ENCODE assay signal across 8 mouse cellular contexts in genomic region chr7:139472865-139473549, GRCm38 (mm10).
A peak's percentile ranks its signal among the peaks of the same experiment; 100 is the strongest.
DNase-seq lines count a peak whose midpoint lies in the region; ATAC-seq and TF ChIP-seq lines count a peak whose summit lies in the region.

No protein-coding gene starts in this region.

- H3K9me3 ChIP-seq in embryonic facial prominence, embryonic 12.5 days = no peaks in the 10 kb centered on the region
- H3K9me3 ChIP-seq in heart, embryonic 10.5 days = no peaks in the 10 kb centered on the region
- no peaks in the 10 kb centered on the region for H3K9me3 ChIP-seq in kidney, embryonic 14.5 days (ENCODE audit: control insufficient read depth, low read length)
- no peaks in the 10 kb centered on the region for H3K9me3 ChIP-seq in limb, embryonic 15.5 days

- H3K9ac ChIP-seq in embryonic facial prominence, embryonic 12.5 days = no peak overlapping the region
- no peak overlapping the region for H3K9ac ChIP-seq in kidney, embryonic 14.5 days (ENCODE audit: low read depth, low read length)
- no peak overlapping the region for H3K9ac ChIP-seq in limb, embryonic 15.5 days

- H3K4me3 ChIP-seq in embryonic facial prominence, embryonic 12.5 days = no peak overlapping the region
- no peak overlapping the region for H3K4me3 ChIP-seq in heart, embryonic 10.5 days
- H3K4me3 ChIP-seq in kidney, embryonic 14.5 days (ENCODE audit: low read length) = no peak overlapping the region
- H3K4me3 ChIP-seq in limb, embryonic 15.5 days = no peak overlapping the region
- no peak overlapping the region for H3K4me3 ChIP-seq in myocyte

- 31% methylated on average over 7 of the region's 7 CpGs for WGBS in embryonic facial prominence, embryonic 12.5 days
- 23% methylated on average over 7 of the region's 7 CpGs for WGBS in heart, embryonic 10.5 days
- WGBS in kidney, embryonic 14.5 days = 28% methylated on average over 7 of the region's 7 CpGs
- 26% methylated on average over 7 of the region's 7 CpGs for WGBS in limb, embryonic 15.5 days

- peaks cover 10% of the 10 kb centered on the region for H3K4me1 ChIP-seq in embryonic facial prominence, embryonic 12.5 days
- peaks cover 56% of the 10 kb centered on the region for H3K4me1 ChIP-seq in heart, embryonic 10.5 days
- peaks cover 15% of the 10 kb centered on the region for H3K4me1 ChIP-seq in kidney, embryonic 14.5 days (ENCODE audit: control insufficient read depth, insufficient read depth, low read length)
- H3K4me1 ChIP-seq in limb, embryonic 15.5 days = peaks cover 22% of the 10 kb centered on the region

- H3K27me3 ChIP-seq in embryonic facial prominence, embryonic 12.5 days = no peaks in the 10 kb centered on the region
- H3K27me3 ChIP-seq in heart, embryonic 10.5 days (ENCODE audit: insufficient read depth, poor library complexity, severe bottlenecking) = no peaks in the 10 kb centered on the region
- H3K27me3 ChIP-seq in kidney, embryonic 14.5 days (ENCODE audit: control insufficient read depth, insufficient read depth, low read length) = no peaks in the 10 kb centered on the region
- H3K27me3 ChIP-seq in limb, embryonic 15.5 days = no peaks in the 10 kb centered on the region
- H3K27me3 ChIP-seq in myocyte (ENCODE audit: control insufficient read depth, insufficient read depth, insufficient read length) = no peaks in the 10 kb centered on the region

- no peak overlapping the region for H3K4me2 ChIP-seq in embryonic facial prominence, embryonic 12.5 days (replicated peaks)
- no peak overlapping the region for H3K4me2 ChIP-seq in kidney, embryonic 14.5 days (replicated peaks; ENCODE audit: low read depth, low read length)
- H3K4me2 ChIP-seq in limb, embryonic 15.5 days = no peak overlapping the region
- H3K4me2 ChIP-seq in myocyte (ENCODE audit: low read depth) = no peak overlapping the region

- 0 out of 2 replicates have a peak overlapping the region, but pooled peaks have one; percentile 11 for H3K27ac ChIP-seq in embryonic facial prominence, embryonic 12.5 days
- peak overlapping the region; percentile 79 for H3K27ac ChIP-seq in heart, embryonic 10.5 days
- peak overlapping the region; percentile 30; the same call in 1 of the 2 replicates for H3K27ac ChIP-seq in kidney, embryonic 14.5 days (ENCODE audit: low read depth, low read length)
- H3K27ac ChIP-seq in limb, embryonic 15.5 days = peak overlapping the region; percentile 59; the same call in 1 of the 2 replicates

- H3K79me2 ChIP-seq in myocyte (ENCODE audit: control insufficient read depth, insufficient read depth) = peaks cover 21% of the 10 kb centered on the region

- no peak for TF ChIP-seq POLR2A in myocyte (IDR thresholded peaks at IDR 0.05; ENCODE audit: insufficient read length, low read depth)

- peak; percentile 66 for DNase-seq in 3134 (ENCODE audit: extremely low read depth, insufficient read length, low spot score)
- DNase-seq in adrenal gland, postnatal 25 days = peak; percentile 84
- DNase-seq in heart, embryonic 10.5 days (ENCODE audit: low spot score) = peak; percentile 94
- peak; percentile 53 to 80 for DNase-seq in spleen, postnatal 4 days (ENCODE audit: low spot score in 2 of 2)

- H3ac ChIP-seq in myocyte (ENCODE audit: control insufficient read depth, insufficient read length) = no peak overlapping the region

- H3K36me3 ChIP-seq in embryonic facial prominence, embryonic 12.5 days = no peaks in the 10 kb centered on the region
- peaks cover 2% of the 10 kb centered on the region for H3K36me3 ChIP-seq in heart, embryonic 10.5 days
- no peaks in the 10 kb centered on the region for H3K36me3 ChIP-seq in kidney, embryonic 14.5 days (ENCODE audit: control insufficient read depth, insufficient read depth, low read length)
- no peaks in the 10 kb centered on the region for H3K36me3 ChIP-seq in limb, embryonic 15.5 days
- no peaks in the 10 kb centered on the region for H3K36me3 ChIP-seq in myocyte (ENCODE audit: control insufficient read depth, insufficient read depth)

- 0 out of 2 replicates have a peak, but pooled peaks have one; percentile 59 for ATAC-seq in embryonic facial prominence, embryonic 12.5 days (ENCODE audit: insufficient number of reproducible peaks, insufficient read depth, low FRiP score, low TSS enrichment)
- peak; percentile 83 for ATAC-seq in kidney, embryonic 14.5 days (ENCODE audit: low FRiP score, low TSS enrichment)
- 0 out of 2 replicates have a peak, but pooled peaks have one; percentile 33 for ATAC-seq in limb, embryonic 15.5 days (ENCODE audit: insufficient number of reproducible peaks, low FRiP score, low TSS enrichment, low read depth)

TF ChIP-seq in myocyte, 11 proteins besides CTCF, POLR2A, EP300 and RAD21:
- TF ChIP-seq MYOG (IDR thresholded peaks at IDR 0.05; ENCODE audit: control insufficient read depth in 1 of 3, insufficient read depth in 1 of 3, insufficient read length in 2 of 3, low read depth in 2 of 3) (peak in 1 of 3 experiments; percentile 30), MYOD1 (IDR thresholded peaks at IDR 0.05; ENCODE audit: control insufficient read depth in 1 of 3, insufficient read length in 2 of 3, low read depth in 2 of 3) (peak in 2 of 3 experiments; percentile 13 to 32), SRF (IDR thresholded peaks at IDR 0.05; ENCODE audit: control insufficient read depth, insufficient read length, low read depth) (no peak), TCF12 (IDR thresholded peaks at IDR 0.05; ENCODE audit: insufficient read depth, poor library complexity, severe bottlenecking) (no peak), POLR2AphosphoS2 (IDR thresholded peaks at IDR 0.05; ENCODE audit: insufficient read length, low read depth) (no peak)

Comparison
In these comparisons a context has a peak if more than half of its experiments do, and no peak if none do; other contexts are left out.
1. ATAC-seq: peak in every context shown above with its lines; median percentile 83 in kidney, embryonic 14.5 days; 59 in embryonic facial prominence, embryonic 12.5 days; 33 in limb, embryonic 15.5 days.
2. H3K27ac ChIP-seq: peak in every context shown above with its lines; median percentile 79 in heart, embryonic 10.5 days; 59 in limb, embryonic 15.5 days; 30 in kidney, embryonic 14.5 days; 11 in embryonic facial prominence, embryonic 12.5 days.